Mouse (Mus musculus): ENCODE data around the gene Gas6.
A peak's percentile ranks its signal among the peaks of the same experiment; 100 is the strongest.

Gene Gas6

GRCm38 (mm10) chr8:13493858-13494631 is at the start of gene Gas6:
Gene Gas6, minus strand, starts transcription at chr8:13494490.
- DNase-seq (ENCODE audit: low spot score in 2 of 2), result peak; percentile 14

- no peak for DNase-seq (ENCODE audit: low spot score in 2 of 2)
These were observed 47.2 kb upstream of the Gas6 start for GRCm38 (mm10) chr8:13541526-13541925.

- no peak for DNase-seq (ENCODE audit: low spot score in 2 of 2)
These were observed 45.8 kb upstream of the Gas6 start for GRCm38 (mm10) chr8:13540122-13540521.

- DNase-seq (ENCODE audit: low spot score in 2 of 2), result no peak
These were observed 44.5 kb upstream of the Gas6 start for GRCm38 (mm10) chr8:13538821-13539220.

GRCm38 (mm10) chr8:13537102-13537501 is 42.8 kb upstream of the Gas6 start:
- DNase-seq (ENCODE audit: low spot score in 2 of 2), result no peak

GRCm38 (mm10) chr8:13533123-13533522 is 38.8 kb upstream of the Gas6 start:
- no peak for DNase-seq (ENCODE audit: low spot score in 2 of 2)

GRCm38 (mm10) chr8:13531602-13532171 is 37.4 kb upstream of the Gas6 start:
- DNase-seq (ENCODE audit: low spot score in 2 of 2), result no peak

- DNase-seq (ENCODE audit: low spot score in 2 of 2), result no peak
These were observed 36.7 kb upstream of the Gas6 start for GRCm38 (mm10) chr8:13530941-13531340.

- no peak for DNase-seq (ENCODE audit: low spot score in 2 of 2)
These were observed 36.1 kb upstream of the Gas6 start for GRCm38 (mm10) chr8:13530401-13530800.

GRCm38 (mm10) chr8:13529891-13530316 is 35.6 kb upstream of the Gas6 start:
- no peak for DNase-seq (ENCODE audit: low spot score in 2 of 2)

GRCm38 (mm10) chr8:13529011-13529840 is 34.9 kb upstream of the Gas6 start:
- DNase-seq (ENCODE audit: low spot score in 2 of 2), result no peak

- DNase-seq (ENCODE audit: low spot score in 2 of 2), result no peak
These were observed 27.1 kb upstream of the Gas6 start for GRCm38 (mm10) chr8:13521392-13521791.

GRCm38 (mm10) chr8:13520349-13520748 is 26.1 kb upstream of the Gas6 start:
- DNase-seq (ENCODE audit: low spot score in 2 of 2), result no peak

- no peak for DNase-seq (ENCODE audit: low spot score in 2 of 2)
These were observed 25.2 kb upstream of the Gas6 start for GRCm38 (mm10) chr8:13519503-13519902.

- no peak for DNase-seq (ENCODE audit: low spot score in 2 of 2)
These were observed 23.0 kb upstream of the Gas6 start for GRCm38 (mm10) chr8:13517284-13517781.

- no peak for DNase-seq (ENCODE audit: low spot score in 2 of 2)
These were observed 22.4 kb upstream of the Gas6 start for GRCm38 (mm10) chr8:13516728-13517127.

- no peak for DNase-seq (ENCODE audit: low spot score in 2 of 2)
These were observed 21.7 kb upstream of the Gas6 start for GRCm38 (mm10) chr8:13516011-13516442.

GRCm38 (mm10) chr8:13513556-13514370 is 19.5 kb upstream of the Gas6 start:
- DNase-seq (ENCODE audit: low spot score in 2 of 2), result no peak

GRCm38 (mm10) chr8:13512677-13513076 is 18.4 kb upstream of the Gas6 start:
- no peak for DNase-seq (ENCODE audit: low spot score in 2 of 2)

GRCm38 (mm10) chr8:13512016-13512415 is 17.7 kb upstream of the Gas6 start:
- DNase-seq (ENCODE audit: low spot score in 2 of 2), result no peak

GRCm38 (mm10) chr8:13507284-13507937 is 13.1 kb upstream of the Gas6 start:
- DNase-seq (ENCODE audit: low spot score in 2 of 2), result no peak
